Mouse (Mus musculus): Measurements from ENCODE around the gene Cldn22.

GRCm38 (mm10) chr8:47802349-47802748, 21.9 kb upstream of the Cldn22 start:
- TF ChIP-seq POLR2A (IDR thresholded peaks at IDR 0.05; ENCODE audit: insufficient read depth, low read length) (no peak), CTCF (IDR thresholded peaks at IDR 0.05; ENCODE audit: low read depth, low read length) (no peak), EP300 (IDR thresholded peaks at IDR 0.05; ENCODE audit: insufficient read depth, low read depth, low read length) (no peak)
